Mouse (Mus musculus): Measurements from ENCODE around the gene Trim46.
"Not testable (repeated sequence)": the region's sequence is repeated elsewhere in the genome, so short reads cannot be mapped to it uniquely, and the experiment has no call there.

Gene Trim46

DNA sequence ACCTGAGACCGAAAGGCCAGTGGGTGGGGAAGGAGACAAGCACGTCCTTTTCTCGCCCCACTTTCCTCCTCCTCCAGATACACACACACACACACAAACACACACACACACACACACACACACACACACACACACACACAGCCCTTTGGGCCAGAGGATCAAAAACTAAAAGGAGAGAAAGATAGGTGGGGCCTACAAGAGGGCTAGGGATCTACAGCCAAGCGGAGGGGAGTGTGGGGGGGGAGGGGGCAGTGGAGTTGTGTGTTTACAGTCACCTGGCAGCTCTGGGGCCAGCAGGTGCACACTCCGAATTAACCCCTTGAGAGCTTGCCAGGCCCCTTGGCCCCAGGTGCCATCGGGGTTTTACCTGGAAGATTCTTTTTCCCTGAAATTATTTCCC, 13.5 kb downstream of the Trim46 start:
- no peak for DNase-seq (ENCODE audit: low spot score)

DNA sequence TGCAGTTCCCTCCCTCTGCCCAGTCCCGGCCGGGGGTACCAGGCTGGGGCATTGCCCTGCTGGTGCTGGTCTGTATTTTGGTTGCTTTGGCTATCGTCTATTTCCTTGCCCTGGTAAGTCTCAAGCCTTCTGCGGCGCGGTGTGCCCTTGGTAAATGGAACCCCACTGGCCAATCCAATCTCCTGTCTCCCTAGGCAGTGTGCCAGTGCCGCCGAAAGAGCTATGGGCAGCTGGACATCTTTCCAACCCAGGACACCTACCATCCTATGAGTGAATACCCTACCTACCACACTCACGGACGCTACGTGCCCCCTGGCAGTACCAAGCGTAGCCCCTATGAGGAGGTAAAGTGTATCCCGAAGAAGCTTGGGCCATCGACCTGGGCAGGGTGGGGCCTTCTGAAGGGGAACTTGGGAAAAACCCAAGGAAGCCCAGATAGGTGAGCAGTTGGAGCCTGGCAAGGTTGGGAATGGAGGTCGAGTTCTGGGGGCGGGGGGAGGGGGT, 14.3 kb downstream of the Trim46 start:
- no peak for DNase-seq (ENCODE audit: low spot score)

DNA sequence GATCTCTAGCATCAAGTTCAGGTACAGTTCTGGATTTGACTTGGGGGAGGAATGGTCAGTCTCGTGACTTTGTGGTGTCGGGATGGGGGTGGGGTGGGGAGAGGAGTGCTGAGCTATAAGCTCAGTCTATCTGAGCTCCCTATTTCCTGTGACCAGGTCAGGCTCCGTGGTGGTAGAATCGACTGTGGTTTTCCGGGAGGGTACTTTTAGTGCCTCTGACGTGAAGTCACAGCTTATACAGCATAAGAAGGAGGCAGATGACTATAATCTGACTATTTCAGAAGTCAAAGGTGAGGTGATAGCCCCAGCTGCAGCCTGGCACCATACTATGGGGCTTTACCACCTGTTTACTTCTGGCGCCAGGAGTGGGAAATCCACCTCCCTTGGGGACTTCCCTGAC, 14.8 kb downstream of the Trim46 start:
- DNase-seq (ENCODE audit: low spot score), result no peak

DNA sequence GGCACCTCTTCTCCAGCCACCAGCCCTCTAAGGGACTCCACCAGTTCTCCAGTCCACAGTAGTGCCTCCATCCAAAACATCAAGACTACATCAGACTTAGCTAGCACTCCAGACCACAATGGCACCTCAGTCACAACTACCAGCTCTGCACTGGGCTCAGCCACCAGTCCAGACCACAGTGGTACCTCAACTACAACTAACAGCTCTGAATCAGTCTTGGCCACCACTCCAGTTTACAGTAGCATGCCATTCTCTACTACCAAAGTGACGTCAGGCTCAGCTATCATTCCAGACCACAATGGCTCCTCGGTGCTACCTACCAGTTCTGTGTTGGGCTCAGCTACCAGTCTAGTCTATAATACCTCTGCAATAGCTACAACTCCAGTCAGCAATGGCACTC, 15.5 kb downstream of the Trim46 start:
- DNase-seq (ENCODE audit: low spot score), result no peak

DNA sequence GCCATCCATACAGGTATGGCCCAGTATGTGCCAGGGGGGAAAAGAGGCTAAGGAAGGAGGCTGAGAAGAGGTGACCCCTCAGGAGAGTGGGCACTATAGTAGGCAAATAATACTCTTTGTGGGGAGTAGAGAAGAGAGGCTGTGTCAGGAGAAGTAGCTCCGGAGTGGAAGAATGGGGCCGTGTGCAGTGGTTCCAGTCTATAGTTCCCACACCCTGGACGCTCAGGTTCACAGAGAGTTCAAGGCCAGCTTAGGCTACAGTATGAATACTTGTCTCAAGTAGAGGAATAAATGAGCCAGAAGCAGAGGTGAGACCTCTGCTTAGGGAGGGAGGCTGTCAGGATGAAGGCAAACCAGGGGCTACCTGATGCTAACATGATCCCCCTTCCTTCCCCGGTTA, 16.8 kb downstream of the Trim46 start:
- no peak for DNase-seq (ENCODE audit: low spot score)

DNA sequence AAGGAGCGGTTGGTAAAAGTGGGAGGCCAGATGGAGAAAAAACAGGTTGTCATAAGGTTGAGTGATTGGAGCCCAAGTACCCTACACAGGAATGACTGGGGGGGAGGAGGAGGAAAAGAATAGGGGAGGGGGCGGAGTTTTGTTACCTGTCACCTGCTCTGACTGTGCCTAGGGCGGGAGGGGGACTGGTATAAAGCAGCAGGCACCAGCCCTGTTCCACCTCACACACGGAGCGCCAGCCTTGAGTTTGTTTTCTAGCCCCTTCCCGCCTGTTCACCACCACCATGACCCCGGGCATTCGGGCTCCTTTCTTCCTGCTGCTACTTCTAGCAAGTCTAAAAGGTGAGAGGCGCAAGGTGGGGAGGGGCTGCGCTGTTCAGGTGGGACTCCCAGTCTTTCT, 17.3 kb downstream of the Trim46 start, which contains the start of gene Muc1:
Muc1 (plus strand) TSS at position 222 of the 400 bp plus-strand sequence.
- DNase-seq (ENCODE audit: low spot score), result no peak

DNA sequence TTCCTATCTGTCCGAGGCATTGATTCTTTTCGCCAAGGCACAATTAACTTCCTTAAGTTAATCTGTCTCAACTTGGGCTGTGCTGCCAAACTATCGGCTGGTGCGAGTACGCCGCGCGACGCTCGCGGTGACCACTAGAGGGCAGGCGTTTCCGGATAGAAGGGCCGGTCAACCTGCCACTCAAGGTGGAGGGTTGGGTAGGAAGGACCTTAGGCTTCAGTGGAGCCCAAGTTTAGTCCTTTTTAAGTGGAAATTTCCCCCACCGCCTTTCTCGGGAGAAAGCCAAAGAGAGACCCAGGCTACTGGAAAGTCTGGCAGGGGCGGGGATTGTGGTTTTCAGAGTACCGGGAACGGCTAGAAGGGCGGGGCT, 17.9 kb downstream of the Trim46 start:
- DNase-seq (ENCODE audit: low spot score), result peak; percentile 63

DNA sequence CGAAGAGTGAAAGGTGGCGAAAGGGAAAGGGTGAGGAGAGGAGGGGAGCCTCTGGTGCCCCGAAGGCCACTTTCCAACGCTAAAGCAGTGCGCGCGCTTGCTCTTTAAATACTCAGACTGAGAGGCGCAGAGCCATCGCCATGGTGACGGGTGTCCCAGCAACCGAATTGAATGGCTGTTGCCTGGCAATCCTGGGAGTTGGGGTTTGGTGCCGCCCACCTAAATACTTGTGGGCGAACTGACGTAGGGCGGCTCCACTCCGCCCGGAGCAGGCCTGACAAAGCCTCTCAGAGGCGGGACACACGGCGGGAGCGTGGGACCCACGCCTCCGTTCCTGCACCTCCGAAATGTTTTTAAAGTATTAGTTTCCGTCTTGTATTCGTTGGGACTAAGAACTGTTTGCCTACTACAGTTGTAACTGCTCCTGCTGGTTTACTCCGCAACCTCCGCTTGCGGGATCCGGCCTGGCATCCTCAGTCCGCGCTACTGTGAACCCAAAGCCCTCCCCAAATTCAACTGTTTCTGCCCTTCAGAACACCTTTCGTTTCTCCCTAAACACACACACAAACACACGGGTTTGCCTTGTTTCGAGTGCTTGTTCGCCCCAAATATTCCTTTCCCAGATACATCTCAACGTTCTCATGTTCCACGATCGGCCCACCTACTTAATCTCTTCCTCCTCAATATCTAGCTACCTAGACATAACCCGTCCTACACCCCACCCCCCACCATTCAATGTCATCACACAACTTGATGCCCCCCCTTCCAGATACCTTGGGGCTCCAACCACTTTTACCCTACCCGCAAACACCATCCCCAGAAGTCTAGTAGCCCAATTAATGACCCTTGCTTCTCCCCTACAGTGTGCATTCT, 18.6 kb downstream of the Trim46 start:
- peak; percentile 48 for DNase-seq (ENCODE audit: low spot score)

DNA sequence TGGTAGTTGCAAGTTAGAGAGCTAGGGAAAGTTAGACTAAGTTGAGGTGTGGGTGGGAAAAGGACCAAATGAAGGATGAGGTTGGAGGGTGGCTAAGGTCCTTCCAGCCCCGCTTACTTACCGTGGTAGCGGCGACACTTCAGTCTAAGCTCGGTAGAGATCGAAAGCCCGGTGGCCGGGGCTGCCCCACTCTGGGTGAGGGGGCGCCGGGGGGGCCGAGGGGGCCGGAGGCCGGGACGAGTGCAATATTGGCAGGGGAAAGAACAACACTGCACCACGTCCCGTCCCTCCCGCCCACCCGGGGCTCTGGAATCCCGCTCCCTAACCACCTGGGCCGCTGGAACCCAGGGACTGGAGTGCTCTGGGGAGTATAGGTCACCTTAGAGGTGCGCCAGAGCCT, 19.2 kb downstream of the Trim46 start, which contains the start of gene Mtx1:
Mtx1 (minus strand) TSS at position 189 of the 400 bp plus-strand sequence.
- no peak for DNase-seq (ENCODE audit: low spot score)

DNA sequence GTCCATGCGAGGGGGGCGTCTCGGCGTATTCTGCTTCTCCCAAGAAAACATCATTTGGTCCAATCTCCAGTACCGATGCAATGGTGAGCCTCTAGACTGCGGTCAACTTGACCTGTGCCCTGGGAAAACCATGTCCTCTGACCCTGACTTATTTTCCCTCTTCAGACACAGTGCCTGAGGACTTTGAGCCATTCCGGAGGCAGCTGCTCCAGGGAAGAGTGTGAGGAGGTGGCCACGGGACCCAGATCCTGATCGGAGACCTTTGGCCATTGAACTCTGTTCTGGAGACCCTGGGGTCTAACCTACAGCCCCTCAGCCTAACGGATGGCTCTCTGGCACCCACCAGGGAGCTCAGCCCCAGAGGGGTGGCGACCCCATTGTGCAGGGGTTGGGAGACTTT, 19.7 kb downstream of the Trim46 start:
- DNase-seq (ENCODE audit: low spot score), result no peak

DNA sequence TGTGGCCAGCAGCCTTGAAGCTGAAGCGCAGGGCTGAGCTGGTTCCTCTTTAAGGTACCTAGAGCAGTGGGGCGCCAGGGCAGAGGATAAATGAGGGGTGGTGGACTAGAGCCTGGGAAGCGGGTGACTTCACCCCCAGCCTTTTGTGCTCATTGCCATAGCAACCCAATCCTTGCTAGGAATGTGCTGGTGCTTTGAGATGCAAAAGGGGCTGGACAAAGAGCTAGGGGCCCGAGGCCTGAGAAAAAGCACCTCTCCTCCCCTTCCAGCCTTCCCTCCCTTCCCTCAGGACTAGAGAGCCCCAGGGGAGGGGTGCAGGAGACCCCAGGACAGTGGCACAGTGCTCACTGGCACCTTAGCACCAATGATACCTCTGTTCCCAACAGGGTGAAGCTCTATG, 20.2 kb downstream of the Trim46 start:
- no peak for DNase-seq (ENCODE audit: low spot score)

DNA sequence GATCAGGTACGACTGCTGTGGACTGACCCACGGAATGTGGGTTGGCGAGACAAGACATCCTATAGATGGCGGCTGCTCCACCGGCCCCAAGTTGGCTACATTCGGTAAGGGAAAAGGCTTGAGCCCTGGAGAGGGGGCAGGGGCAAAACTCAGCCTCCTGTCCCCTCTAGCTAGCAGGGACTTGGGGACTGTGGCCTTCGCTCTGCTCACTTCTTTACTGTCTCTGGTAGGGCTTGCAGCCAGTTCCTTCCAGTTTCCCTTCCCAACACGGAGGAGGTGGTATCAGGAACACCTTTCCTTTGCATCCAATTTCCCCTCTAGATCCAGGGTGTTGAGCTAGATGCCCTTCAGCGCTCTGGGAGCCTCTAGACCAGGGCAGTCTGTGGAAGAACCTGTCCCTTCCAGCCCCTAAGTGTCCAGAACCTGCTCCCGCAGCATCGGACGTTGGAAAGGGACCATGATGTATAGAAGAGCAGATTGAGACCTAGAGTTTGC, 20.7 kb downstream of the Trim46 start:
- DNase-seq (ENCODE audit: low spot score), result no peak

DNA sequence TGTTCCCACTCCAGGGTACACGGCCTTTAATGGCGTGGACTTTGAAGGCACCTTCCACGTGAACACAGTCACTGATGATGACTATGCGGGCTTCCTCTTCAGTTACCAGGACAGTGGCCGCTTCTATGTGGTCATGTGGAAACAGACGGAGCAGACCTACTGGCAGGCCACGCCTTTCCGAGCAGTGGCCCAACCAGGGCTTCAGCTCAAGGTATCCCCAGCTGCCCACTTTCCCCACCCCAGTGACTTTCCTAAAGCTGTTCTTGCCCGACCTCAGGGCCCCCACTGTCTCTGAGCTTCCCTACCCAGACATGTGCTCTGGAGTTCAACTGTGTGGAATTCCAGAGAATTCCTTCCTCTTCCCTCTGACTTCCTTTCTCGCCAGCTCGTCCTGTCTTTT, 21.3 kb downstream of the Trim46 start:
- no peak for DNase-seq (ENCODE audit: low spot score)

DNA sequence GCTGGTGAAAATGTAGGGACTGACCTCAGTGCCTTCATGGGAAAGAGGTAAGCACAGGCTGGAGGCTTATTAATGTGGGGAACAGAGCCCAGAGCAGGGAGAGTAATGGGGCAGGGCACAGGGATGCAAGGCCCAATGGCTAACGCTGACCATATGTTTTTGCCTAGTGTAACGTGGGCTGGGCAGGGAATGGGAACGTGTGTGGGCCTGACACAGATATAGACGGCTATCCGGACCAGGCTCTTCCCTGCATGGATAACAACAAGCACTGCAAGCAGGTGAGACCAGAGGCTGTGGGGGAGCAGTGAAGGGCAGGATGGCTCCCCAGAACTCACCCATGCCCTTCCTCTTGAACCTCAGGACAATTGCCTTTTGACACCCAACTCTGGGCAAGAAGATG, 24.9 kb downstream of the Trim46 start:
- no peak for DNase-seq (ENCODE audit: low spot score)

DNA sequence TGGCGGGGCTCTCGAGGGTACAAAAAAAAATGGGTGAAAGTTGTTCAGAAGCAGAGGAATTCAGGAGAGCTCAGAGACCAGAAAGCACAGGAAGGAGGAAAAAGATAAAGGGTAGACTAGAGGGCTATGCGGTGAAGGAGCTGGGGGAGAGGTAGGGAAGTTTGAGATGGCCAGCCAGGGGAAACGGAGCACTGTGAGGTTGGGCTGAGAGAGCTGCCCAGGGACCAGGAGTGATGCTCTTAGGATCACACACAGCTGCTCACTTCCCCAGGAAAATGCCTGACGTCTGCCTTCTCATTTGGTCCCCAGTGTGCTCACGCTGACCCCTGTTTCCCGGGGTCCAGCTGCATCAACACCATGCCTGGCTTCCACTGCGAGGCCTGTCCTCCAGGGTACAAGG, 26.6 kb downstream of the Trim46 start:
- DNase-seq (ENCODE audit: low spot score), result no peak

DNA sequence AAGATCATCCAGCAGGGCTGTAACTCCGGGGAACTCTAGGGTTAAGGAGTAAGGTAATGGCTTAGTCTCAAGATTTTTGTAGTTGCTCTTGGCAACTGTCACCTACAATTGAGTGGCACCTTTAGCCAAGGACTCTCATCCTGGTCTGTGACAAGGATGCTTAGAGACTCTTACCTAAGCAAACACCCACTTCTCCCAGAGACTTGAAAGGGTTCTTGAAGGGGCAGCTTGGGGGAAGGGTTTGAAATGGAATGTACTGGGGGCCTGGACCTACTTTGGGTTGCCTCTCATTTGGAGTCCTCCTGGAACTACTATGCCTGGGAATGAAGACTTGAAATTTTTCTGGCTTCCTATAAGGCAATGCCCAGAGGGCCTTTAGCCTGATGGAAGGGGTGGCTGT, 27.8 kb downstream of the Trim46 start:
- DNase-seq (ENCODE audit: low spot score), result no peak

DNA sequence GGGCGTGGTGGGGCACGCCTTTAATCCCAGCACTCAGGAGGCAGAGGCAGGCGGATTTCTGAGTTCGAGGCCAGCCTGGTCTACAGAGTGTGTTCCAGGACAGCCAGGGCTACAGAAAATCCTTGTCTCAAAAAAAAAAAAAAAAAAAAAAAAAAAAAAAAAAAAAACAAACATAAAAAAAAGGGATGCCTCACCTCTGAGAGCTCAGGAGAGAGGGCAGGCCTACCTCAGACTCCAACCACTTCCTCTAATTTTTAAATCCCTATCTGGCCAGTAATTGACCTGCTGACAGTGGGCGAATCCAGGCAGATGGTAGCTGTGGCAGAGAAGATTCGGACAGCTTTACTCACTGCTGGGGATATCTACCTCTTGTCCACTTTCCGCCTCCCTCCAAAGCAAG, 29.7 kb downstream of the Trim46 start:
- not testable (repeated sequence) for DNase-seq (ENCODE audit: low spot score)

DNA sequence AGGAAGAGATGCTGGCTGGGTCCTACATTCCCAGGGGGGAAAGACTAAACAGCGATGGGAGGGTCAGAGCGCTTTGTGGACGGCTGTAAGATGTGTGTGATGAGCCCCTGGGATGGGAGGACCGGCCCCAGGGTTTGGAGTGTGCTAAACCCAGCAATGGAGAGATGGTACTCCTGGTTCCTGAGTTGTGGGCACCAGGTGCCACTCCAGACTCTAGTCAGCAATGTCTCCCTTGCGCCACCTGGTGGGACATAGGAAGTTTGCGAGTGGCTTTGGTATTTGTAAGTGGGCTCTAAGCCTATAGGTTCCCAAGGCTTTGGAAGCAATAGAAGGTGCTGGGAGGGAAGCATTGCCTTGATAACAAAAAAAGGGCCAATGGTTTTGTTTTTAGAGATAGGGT, 30.3 kb downstream of the Trim46 start:
- DNase-seq (ENCODE audit: low spot score), result no peak

DNA sequence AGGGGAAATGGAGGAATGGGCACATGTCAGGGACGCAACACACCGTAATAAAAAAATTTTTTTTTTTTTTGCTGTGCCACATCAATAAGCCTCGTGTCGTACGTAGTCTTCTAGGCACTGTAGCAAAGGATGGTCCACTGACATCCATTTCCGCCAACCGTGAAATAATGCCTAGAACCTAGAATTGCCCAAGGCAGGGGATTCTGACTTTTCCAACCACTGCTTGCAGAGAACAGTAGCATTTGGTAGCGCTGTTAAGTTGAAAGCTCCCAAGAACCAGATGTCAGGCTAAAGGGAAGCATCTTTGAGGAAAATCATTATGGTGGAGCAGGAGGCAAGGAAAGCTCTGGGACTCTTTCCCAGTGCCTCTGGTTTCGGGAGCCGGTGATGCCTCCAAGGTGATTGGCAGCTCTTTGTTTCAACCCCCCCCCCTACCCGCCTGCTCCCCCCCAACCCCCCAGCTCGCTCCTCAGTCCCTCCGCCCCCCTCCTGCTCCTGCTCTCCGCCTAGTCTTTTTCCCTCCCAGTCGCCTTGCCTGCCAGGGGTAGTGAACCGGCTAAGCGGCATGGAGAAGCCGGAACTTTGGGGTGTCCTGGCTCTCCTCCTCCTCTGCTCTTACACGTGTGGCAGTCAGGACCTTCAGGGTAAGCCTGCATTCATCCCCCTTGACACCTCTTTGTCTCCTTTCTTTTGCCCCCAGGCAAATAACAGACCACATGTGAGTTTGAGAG, 31.3 kb downstream of the Trim46 start, which contains the start of gene Thbs3:
Thbs3 (plus strand) TSS at position 500 of the 731 bp plus-strand sequence.
- DNase-seq (ENCODE audit: low spot score), result no peak

DNA sequence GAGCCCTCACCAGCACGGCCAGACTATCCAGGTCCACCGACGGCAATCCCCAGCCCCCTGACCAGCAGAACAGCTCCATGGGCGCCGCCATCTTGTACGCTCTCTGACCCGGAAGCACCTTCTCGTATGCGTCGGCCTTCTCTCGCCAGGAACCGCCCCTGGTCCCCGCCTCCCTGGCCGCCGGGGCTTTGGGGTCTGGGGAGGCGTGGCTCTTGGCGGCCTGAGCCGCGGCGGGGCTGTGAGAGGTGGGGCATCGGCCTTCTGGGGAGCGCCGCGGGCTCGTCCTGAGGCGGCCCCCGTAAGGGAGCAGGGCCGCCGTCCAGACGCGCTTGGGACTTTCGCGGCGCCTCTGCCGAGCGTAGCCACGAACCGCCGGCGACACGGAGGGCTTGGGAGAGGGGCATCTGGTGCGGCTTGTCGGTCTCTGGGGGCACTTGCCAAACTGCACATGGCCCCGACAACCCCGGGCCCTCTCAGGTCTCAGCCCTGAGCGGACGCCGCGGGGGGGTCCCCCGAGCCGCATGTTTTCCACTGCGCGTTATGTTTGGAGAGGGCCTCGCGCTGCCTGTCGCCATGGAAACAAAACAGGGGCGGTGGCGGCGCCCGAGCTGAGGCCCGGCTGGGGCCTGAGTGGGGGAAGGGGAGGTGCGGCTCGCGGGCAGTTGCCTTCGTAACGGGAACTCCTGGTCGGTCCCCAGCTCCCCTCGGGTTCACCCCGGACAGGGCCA, 32.1 kb downstream of the Trim46 start:
- peak; percentile 65 for DNase-seq (ENCODE audit: low spot score)

DNA sequence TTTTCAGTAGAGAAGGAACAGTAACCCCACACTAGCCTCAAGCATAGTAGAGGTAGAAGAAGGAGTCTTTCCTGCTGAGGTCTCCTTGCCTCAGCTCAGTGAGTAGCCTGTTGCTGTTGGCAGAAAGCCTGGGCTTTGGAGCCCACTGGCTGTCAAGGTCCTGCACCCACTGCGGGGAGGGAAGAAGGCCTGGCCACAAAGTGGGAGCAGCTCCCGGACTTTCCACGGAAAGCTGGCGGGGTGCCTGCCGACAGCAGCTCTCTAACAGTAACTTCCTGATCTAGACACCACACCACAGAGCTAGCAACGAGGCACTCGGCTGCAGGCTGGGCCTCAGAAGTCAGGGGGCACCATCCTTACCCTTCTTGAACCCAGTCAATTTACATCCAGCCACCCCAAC, 35.4 kb downstream of the Trim46 start:
- DNase-seq (ENCODE audit: low spot score), result no peak

DNA sequence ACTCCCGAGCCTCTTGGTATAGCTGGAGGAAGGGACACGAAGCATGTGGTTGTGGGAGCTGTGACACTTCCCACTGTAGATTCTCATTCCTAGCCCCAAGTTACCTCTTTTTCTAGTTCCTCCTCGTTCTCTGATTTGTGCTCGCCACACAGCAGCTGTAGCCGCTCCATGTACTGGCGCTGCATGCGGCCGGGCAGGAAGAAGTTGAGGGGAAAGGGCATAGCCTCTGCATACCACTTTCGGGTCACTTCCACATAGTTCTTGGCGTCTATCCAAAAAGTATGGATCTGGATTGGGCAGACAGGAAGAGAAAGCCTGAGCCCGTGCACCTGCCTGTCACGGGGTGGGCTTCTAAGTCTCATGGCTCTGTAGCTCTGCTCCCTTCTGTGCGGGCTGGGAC, 35.9 kb downstream of the Trim46 start:
- DNase-seq (ENCODE audit: low spot score), result no peak

Measured in urinary bladder, postnatal 10 days (tissue).